Mouse (Mus musculus): ENCODE results near the gene Serpini2. TPM values are rescaled to one million over a fixed set of nuclear protein-coding genes. Genes with fewer than 3 reads are reported as not detected.
"Not testable (repeated sequence)": the region's sequence is repeated elsewhere in the genome, so short reads cannot be mapped to it uniquely, and the experiment has no call there.

Serpini2 gene
- not detected for polyA plus RNA-seq (2021)

DNA sequence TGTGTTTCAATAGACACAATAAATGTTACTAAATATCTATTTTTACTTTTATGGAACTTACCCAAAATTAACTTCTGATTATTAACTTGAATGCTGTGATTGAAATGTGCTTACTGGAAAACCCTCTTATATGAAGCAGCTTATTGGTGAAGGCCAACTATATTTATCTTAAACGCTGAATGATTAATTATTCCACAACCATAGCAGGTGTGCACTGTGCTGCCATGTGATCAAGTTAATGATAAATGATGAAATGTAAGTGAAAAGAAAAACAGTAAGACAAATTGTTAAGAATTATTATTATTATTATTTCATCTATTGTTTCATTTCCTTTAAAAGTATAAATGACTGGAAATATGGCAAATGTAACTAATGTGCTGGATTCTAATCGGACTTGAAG is at the start of gene Serpini2:
Gene Serpini2 (minus strand): TSS at position 101 of the 400 bp plus-strand sequence.
- TF ChIP-seq CTCF (IDR thresholded peaks at IDR 0.05): no peak
- ChIA-PET POLR2A (no interaction called here), CTCF (no interaction called here)

DNA sequence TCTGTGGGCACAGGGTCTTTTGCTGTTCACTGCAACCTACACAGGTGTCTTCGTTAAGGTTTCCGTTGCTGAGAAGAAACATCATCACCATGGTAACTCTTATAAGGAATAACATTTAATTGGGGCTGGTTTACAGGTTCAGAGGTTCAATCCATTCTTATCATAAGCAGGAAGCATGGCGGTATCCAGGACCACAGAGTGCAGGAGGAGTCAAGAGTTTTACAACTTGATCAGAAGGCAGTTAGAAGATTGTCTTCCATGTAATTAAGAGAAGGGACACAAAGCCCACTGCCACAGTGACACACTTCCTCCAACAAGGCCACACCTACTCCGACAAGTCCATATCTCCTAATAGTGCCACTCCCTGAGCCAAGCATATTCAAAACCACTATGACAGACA is 39.0 kb upstream of the Serpini2 start:
- ChIA-PET POLR2A (no interaction called here), CTCF (no interaction called here)
- TF ChIP-seq CTCF (IDR thresholded peaks at IDR 0.05): no peak
- DNase-seq (ENCODE audit: low read depth, low spot score) (no peak), ATAC-seq (no peak)
- in situ Hi-C loops (cut with MboI; ENCODE audit: low pct_unique_long_range_greater_than_20kb): no loop called here
- H3K27me3 ChIP-seq: peaks cover 31% of the 10 kb centered on the region

More for the DNA sequence above, at the start of gene Serpini2:
- ATAC-seq: no peak
- DNase-seq (ENCODE audit: low read depth, low spot score): no peak
- in situ Hi-C loops (cut with MboI; ENCODE audit: low pct_unique_long_range_greater_than_20kb): no loop called here
- peaks cover 40% of the 10 kb centered on the region for H3K27me3 ChIP-seq

DNA sequence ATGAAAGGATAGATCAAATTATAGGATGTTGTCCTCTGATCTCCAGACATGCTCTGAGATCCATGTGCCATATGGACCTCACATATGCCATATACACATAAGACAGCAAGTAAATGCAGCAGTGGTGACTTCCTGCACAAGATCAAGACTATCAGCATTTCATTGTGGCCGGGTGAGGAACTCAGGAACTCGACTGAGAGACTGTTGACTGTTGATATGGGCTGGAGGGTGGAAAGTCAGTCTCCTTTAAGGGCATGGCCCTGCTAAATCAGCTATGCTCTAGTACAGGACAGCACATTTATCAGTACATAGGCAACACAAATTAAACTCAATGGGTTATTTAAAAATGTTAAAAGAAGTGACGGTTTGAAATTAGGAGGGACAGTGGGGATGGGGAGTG is 38.4 kb upstream of the Serpini2 start:
- H3K27me3 ChIP-seq: peaks cover 29% of the 10 kb centered on the region
- TF ChIP-seq CTCF (IDR thresholded peaks at IDR 0.05): no peak
- POLR2A ChIA-PET: no interaction called here
- CTCF ChIA-PET: no interaction called here
- DNase-seq (ENCODE audit: low read depth, low spot score) (no peak), ATAC-seq (no peak)
- in situ Hi-C loops (cut with MboI; ENCODE audit: low pct_unique_long_range_greater_than_20kb): no loop called here

DNA sequence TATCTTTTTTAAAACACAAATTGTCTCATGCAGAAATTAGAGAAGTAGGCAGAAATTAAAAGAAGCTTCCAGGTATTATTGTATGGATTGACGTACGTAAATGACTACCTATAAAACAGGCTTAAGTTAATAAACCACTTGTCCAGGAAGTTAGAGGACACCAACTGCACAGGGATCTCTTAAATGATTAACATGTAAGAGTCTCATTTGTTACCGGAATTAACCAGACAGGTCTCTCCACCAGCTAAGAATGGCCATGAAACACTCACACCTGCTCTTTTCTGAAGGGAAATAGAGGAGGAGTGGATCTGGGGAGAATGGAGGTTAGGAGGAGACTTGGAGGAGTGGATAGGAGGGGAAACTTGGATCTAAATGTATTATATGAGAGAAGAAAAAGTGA is 35.7 kb upstream of the Serpini2 start:
- ChIA-PET CTCF (interaction anchor here (1.7 kb wide), 1 partner anchor 87 kb away, joined by 3 read pairs; no protein-coding TSS in a partner anchor), POLR2A (no interaction called here)
- ATAC-seq (no peak), DNase-seq (ENCODE audit: low read depth, low spot score) (no peak)
- peaks cover 9% of the 10 kb centered on the region for H3K27me3 ChIP-seq
- TF ChIP-seq CTCF (IDR thresholded peaks at IDR 0.05): no peak
- in situ Hi-C loops (cut with MboI; ENCODE audit: low pct_unique_long_range_greater_than_20kb): no loop called here

DNA sequence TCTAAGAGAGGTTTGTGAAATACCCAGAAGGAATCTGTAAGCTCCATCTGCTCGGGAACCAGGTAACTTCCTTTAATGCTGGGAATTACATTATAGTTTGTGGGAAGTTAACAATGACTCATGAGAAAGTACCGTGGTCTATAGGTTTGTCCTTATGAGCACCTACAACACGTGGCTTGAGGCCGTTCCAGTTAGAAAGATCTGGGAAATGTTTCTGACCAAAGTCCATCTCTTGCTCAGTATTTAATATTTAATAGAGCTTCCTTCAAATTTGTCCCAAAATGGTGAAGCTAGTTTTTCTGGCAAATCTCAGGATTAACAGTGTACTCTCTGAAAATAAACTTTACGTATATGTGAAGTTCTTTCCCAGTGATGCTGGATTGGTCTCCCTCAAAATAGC is 34.7 kb upstream of the Serpini2 start:
- no peak for TF ChIP-seq CTCF (IDR thresholded peaks at IDR 0.05)
- ChIA-PET CTCF (interaction anchor here (1.5 kb wide), 1 partner anchor 55 kb away, joined by 3 read pairs; no protein-coding TSS in a partner anchor), POLR2A (no interaction called here)
- H3K27me3 ChIP-seq: peaks cover 9% of the 10 kb centered on the region
- ATAC-seq (no peak), DNase-seq (ENCODE audit: low read depth, low spot score) (no peak)
- in situ Hi-C loops (cut with MboI; ENCODE audit: low pct_unique_long_range_greater_than_20kb): no loop called here

DNA sequence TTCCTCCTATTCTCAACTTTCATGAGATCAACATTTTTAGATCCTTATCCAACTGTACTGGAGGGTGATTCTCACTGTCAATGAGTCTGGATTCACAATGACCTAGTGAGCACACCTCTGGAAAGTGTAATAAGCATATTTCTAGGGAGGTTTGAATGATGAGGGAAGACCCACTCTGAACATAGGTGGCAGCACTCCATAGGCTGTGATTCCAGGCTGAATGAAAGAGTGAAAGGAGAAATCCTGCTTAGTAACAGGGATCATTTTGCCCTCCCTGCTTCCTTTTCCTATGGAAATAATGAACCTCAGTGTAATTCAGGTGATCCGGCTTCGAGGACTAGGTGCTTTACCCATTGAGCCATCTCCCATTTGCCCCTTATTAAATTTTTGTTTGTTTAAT is 31.2 kb upstream of the Serpini2 start:
- in situ Hi-C loops (cut with MboI; ENCODE audit: low pct_unique_long_range_greater_than_20kb): no loop called here
- POLR2A ChIA-PET: no interaction called here
- CTCF ChIA-PET: no interaction called here
- peaks cover 12% of the 10 kb centered on the region for H3K27me3 ChIP-seq
- peak; percentile 28 for TF ChIP-seq CTCF (IDR thresholded peaks at IDR 0.05)
- DNase-seq (ENCODE audit: low read depth, low spot score) (no peak), ATAC-seq (no peak)

DNA sequence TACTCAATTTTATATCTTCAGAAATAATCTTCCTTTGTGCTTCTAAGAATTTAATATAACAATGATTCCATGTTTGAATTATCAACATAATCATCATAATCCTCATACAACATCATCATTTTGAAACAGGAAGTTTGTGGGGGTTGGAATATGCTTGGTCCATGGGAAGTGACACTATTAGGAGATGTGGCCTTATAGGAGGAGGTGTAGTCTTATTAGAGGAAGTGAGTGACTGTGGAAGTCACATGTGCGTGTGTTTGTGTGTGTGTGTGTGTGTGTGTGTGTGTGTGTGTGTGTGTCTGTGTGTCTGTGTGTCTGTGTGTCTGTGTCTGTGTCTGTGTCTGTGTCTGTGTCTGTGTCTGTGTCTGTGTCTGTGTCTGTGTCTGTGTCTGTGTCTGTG is 29.6 kb upstream of the Serpini2 start:
- in situ Hi-C loops (cut with MboI; ENCODE audit: low pct_unique_long_range_greater_than_20kb); POLR2A ChIA-PET; CTCF ChIA-PET: not testable (repeated sequence)

DNA sequence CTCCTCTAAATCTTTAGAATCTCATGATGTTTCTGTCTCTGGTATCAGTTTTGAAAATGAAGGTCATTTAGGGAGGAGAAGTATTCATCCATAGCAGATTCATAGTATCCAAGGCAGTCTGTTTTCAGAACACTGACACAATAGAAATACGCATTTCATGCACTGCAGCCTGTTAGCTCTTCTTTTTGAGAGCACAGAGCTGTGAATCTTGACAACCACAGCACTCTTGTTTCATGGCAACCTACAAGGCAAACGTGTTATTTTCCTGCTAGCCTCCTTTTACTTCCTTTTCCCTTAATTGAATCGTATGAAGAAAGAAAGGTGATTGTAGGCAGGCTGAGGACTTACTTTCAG is 27.9 kb upstream of the Serpini2 start:
- CTCF ChIA-PET: no interaction called here

More for the DNA sequence above, 29.6 kb upstream of the Serpini2 start:
- not testable (repeated sequence) for ATAC-seq; H3K27me3 ChIP-seq; DNase-seq (ENCODE audit: low read depth, low spot score)

DNA sequence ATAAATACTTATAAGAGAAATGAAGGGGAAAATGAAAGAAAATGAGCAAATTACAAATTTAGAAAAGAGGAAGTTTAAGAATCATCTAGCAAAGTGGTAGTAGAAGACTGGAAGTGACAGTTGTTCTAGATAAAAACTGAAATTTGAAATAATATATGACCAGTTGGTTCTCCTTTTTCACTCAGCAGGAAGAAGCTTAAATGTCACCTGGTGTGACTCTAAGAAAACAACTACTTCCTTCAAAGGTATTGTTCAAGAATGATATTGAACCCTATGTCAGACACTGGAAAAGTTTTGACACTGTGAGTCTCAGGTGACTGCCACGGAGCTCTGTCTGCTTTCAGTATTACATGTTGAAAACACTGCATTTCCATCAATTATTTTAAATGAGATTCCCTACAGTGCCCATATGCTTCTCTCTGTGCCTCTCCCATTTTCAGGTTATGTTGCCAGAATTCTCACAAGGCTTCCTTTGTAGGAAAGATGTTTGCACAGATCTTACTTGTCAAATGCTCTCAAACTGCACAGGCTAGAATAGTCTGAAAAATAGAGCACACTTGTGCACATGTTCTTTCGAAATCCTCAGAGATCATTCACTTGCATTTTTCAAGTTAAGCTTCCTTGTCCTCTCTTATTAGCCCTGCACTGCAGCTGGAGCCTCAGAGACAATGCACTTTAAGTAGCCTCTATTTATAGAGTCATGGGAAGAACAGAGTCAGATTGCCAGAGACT is 27.3 kb upstream of the Serpini2 start:
- DNase-seq (ENCODE audit: low read depth, low spot score) (no peak), ATAC-seq (peak; percentile 54)
- in situ Hi-C loops (cut with MboI; ENCODE audit: low pct_unique_long_range_greater_than_20kb): no loop called here
- ChIA-PET CTCF (no interaction called here), POLR2A (interaction anchor here (0.6 kb wide), 1 partner anchor 210 kb away, joined by 3 read pairs; no protein-coding TSS in a partner anchor)
- TF ChIP-seq CTCF (IDR thresholded peaks at IDR 0.05): no peak
- peaks cover 9% of the 10 kb centered on the region for H3K27me3 ChIP-seq

More for the DNA sequence above, 27.9 kb upstream of the Serpini2 start:
- H3K27me3 ChIP-seq: peaks cover 9% of the 10 kb centered on the region
- ATAC-seq: no peak
- DNase-seq (ENCODE audit: low read depth, low spot score): no peak
- TF ChIP-seq CTCF (IDR thresholded peaks at IDR 0.05): no peak
- in situ Hi-C loops (cut with MboI; ENCODE audit: low pct_unique_long_range_greater_than_20kb): no loop called here
- POLR2A ChIA-PET: interaction anchor here (0.6 kb wide), 1 partner anchor 209 kb away, joined by 3 read pairs; no protein-coding TSS in a partner anchor

DNA sequence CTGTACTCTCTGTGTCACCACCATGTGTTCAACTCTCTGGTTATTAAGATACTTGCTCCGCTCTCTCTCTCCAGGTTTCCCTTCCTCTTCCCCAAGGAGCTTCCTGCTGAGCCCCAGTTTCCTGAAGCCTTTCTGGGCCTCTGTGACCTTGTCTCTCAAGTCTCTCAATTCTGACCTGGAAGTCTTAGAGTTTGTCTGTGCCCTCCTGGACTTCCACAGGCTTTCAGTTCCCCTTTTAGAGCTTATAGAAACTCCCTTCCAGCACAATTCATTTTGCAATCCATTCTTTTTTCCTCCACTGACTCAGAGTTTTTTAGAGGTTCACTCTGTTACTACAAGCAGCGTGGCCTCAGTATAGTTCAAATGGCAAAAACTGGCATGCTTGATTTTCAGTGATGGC is 23.4 kb upstream of the Serpini2 start:
- ATAC-seq (no peak), DNase-seq (ENCODE audit: low read depth, low spot score) (no peak)
- H3K27me3 ChIP-seq: peaks cover 9% of the 10 kb centered on the region
- in situ Hi-C loops (cut with MboI; ENCODE audit: low pct_unique_long_range_greater_than_20kb): no loop called here
- POLR2A ChIA-PET: no interaction called here
- CTCF ChIA-PET: no interaction called here
- TF ChIP-seq CTCF (IDR thresholded peaks at IDR 0.05): no peak

DNA sequence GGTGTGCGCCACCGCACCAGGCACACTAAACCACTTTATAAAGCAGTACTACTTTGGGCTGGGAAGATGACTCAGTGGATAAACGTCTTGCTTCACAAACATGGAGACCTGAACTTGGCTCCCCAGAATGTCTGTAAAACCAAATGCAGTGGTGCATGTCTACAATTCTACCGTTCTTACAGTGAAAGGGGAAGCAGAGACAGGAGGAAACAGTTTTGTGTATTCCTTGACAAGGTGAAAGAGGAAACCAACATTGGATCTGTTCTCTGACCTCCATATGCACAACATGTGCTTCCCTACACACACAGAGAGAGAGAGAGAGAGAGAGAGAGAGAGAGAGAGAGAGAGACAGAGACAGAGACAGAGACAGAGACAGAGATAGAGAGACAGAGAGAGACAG is 7.6 kb upstream of the Serpini2 start:
- ChIA-PET CTCF (no interaction called here), POLR2A (no interaction called here)
- TF ChIP-seq CTCF (IDR thresholded peaks at IDR 0.05): no peak
- in situ Hi-C loops (cut with MboI; ENCODE audit: low pct_unique_long_range_greater_than_20kb): no loop called here
- DNase-seq (ENCODE audit: low read depth, low spot score): no peak
- ATAC-seq: no peak
- peaks cover 26% of the 10 kb centered on the region for H3K27me3 ChIP-seq

DNA sequence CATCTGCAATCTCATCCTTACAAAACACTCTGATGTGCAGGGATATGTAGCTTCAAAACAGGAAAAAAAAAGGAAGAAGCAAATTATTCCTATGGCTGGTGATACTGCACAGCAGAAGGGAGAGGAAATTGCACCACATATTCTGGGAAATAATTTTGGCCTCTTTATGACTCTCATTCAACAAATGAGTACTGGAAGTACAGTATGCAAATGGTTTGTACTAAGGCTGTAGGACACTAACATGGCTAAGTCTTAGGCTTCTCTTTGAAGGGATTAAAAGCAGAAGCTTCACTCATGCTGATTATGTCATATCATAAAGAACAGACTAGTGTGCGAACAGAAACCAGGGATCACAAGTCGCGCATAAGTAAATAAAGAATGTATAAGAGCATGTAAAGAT is 6.6 kb upstream of the Serpini2 start:
- in situ Hi-C loops (cut with MboI; ENCODE audit: low pct_unique_long_range_greater_than_20kb): no loop called here
- peaks cover 35% of the 10 kb centered on the region for H3K27me3 ChIP-seq
- CTCF ChIA-PET: interaction anchor here (1.1 to 1.3 kb wide), 2 partner anchors 17 to 23 kb away, joined by 3 read pairs; no protein-coding TSS in a partner anchor
- no peak for TF ChIP-seq CTCF (IDR thresholded peaks at IDR 0.05)
- DNase-seq (ENCODE audit: low read depth, low spot score): no peak
- ATAC-seq: no peak
- POLR2A ChIA-PET: no interaction called here
